10 mouse cellular contexts compared by ENCODE assay signal in genomic region chr12:118583829-118584628, GRCm38 (mm10).
DNase-seq lines count a peak whose midpoint lies in the region; ATAC-seq lines count a peak whose summit lies in the region.
"Had no signal": no experiment of that assay in that cellular context is flagged by ENCODE, and none has a peak within 500 bp of the region (broad histone marks: within the 10 kb centered on the region; RNA-seq: fewer than 3 reads in every experiment).

No protein-coding gene starts in this region.

- intact Hi-C loops in left cerebral cortex, postnatal 4 days (cut with DNase I), result no loop called here
- intact Hi-C loops in left cerebral cortex, postnatal 36 days (cut with DNase I), result no loop called here

- WGBS in forebrain, embryonic 12.5 days, result 79% methylated on average over 12 of the region's 12 CpGs
- 87% methylated on average over 12 of the region's 12 CpGs for WGBS in forebrain, embryonic 11.5 days
- 54% methylated on average over 12 of the region's 12 CpGs for WGBS in limb, embryonic 13.5 days

- H3K9ac ChIP-seq in forebrain, embryonic 12.5 days, result no peak overlapping the region
- H3K9ac ChIP-seq in forebrain, embryonic 11.5 days (ENCODE audit: low read length), result no peak overlapping the region
- H3K9ac ChIP-seq in limb, embryonic 13.5 days, result no peak overlapping the region

- H3K4me3 ChIP-seq in forebrain, embryonic 12.5 days (replicated peaks), result no peak overlapping the region
- no peak overlapping the region for H3K4me3 ChIP-seq in forebrain, embryonic 11.5 days (ENCODE audit: low read depth, low read length)
- H3K4me3 ChIP-seq in limb, embryonic 13.5 days, result no peak overlapping the region

- no peak overlapping the region for H3K4me2 ChIP-seq in forebrain, embryonic 12.5 days
- H3K4me2 ChIP-seq in forebrain, embryonic 11.5 days (ENCODE audit: low read depth, low read length, severe bottlenecking), result no peak overlapping the region
- H3K4me2 ChIP-seq in limb, embryonic 13.5 days (replicated peaks), result peak overlapping the region; percentile 7; the same call in 1 of the 2 replicates

- H3K9me3 ChIP-seq in forebrain, embryonic 12.5 days, result no peaks in the 10 kb centered on the region
- H3K9me3 ChIP-seq in forebrain, embryonic 11.5 days (ENCODE audit: control insufficient read depth, low read length), result no peaks in the 10 kb centered on the region
- no peaks in the 10 kb centered on the region for H3K9me3 ChIP-seq in limb, embryonic 13.5 days

- ATAC-seq in forebrain, embryonic 12.5 days (ENCODE audit: low FRiP score), result 0 out of 2 replicates have a peak, but pooled peaks have one; percentile 23
- no peak for ATAC-seq in forebrain, embryonic 11.5 days (replicated peaks; ENCODE audit: low FRiP score)
- peak; percentile 67; the same call in 1 of the 2 replicates for ATAC-seq in limb, embryonic 13.5 days (ENCODE audit: low FRiP score, low read depth)
- ATAC-seq: Patski had no signal

- H3K27ac ChIP-seq in forebrain, embryonic 12.5 days, result no peak overlapping the region; the same call in 1 of the 2 replicates
- H3K27ac ChIP-seq in forebrain, embryonic 11.5 days (ENCODE audit: low read depth, low read length), result no peak overlapping the region
- 0 out of 2 replicates have a peak overlapping the region, but pooled peaks have one; percentile 28 for H3K27ac ChIP-seq in limb, embryonic 13.5 days

- no peaks in the 10 kb centered on the region for H3K27me3 ChIP-seq in forebrain, embryonic 12.5 days
- H3K27me3 ChIP-seq in forebrain, embryonic 11.5 days (ENCODE audit: control insufficient read depth, insufficient read depth, low read length), result no peaks in the 10 kb centered on the region
- no peaks in the 10 kb centered on the region for H3K27me3 ChIP-seq in limb, embryonic 13.5 days

- no peaks in the 10 kb centered on the region for H3K36me3 ChIP-seq in forebrain, embryonic 12.5 days (replicated peaks)
- H3K36me3 ChIP-seq in forebrain, embryonic 11.5 days (ENCODE audit: control insufficient read depth, insufficient read depth, low read length), result no peaks in the 10 kb centered on the region
- H3K36me3 ChIP-seq in limb, embryonic 13.5 days, result no peaks in the 10 kb centered on the region

- DNase-seq in forebrain, embryonic 11.5 days (ENCODE audit: low spot score), result no peak
- DNase-seq in left cerebral cortex, postnatal 4 days, result peak; percentile 70
- DNase-seq in left cerebral cortex, postnatal 36 days (ENCODE audit: low spot score in 2 of 2), result no peak
- DNase-seq in cerebellum, adult 11-12 months, result peak; percentile 22
- DNase-seq in layer of hippocampus, postnatal 25 days (ENCODE audit: extremely low spot score in 1 of 2, low spot score in 1 of 2), result no peak
- DNase-seq in adrenal gland, postnatal 10 days, result no peak
- DNase-seq: lung, postnatal 36 days had no signal

- H3K4me1 ChIP-seq in forebrain, embryonic 12.5 days, result no peaks in the 10 kb centered on the region; the same call in 1 of the 2 replicates
- H3K4me1 ChIP-seq in forebrain, embryonic 11.5 days (replicated peaks; ENCODE audit: control insufficient read depth, insufficient read depth, low read length), result no peaks in the 10 kb centered on the region
- H3K4me1 ChIP-seq in limb, embryonic 13.5 days, result peaks cover 9% of the 10 kb centered on the region

Comparison
In these comparisons a context has a peak if more than half of its experiments do, and no peak if none do; other contexts are left out.
1. DNase-seq: peak in left cerebral cortex, postnatal 4 days (single experiment) and cerebellum, adult 11-12 months (single experiment); none in forebrain, embryonic 11.5 days (single experiment), left cerebral cortex, postnatal 36 days (0 of 2), layer of hippocampus, postnatal 25 days (0 of 2) and adrenal gland, postnatal 10 days (single experiment).